Mouse (Mus musculus) C2C12 (cell line): ENCODE data around the gene Anxa1. TPM values are rescaled to one million over a fixed set of nuclear protein-coding genes. Genes with fewer than 3 reads are reported as not detected.

ENCODE experiments used
- H3K27me3 ChIP-seq: one replicate; pipeline ENCODE4 v1.6.1; 2011; ENCODE audit not compliant: control insufficient read depth, insufficient read depth, insufficient read length
- H3K36me3 ChIP-seq: one replicate; pipeline ENCODE4 v1.6.1; 2011; ENCODE audit not compliant: control insufficient read depth, insufficient read depth
- H3K4me3 ChIP-seq: one replicate; pipeline ENCODE4 v1.5.1; 2011; ENCODE audit warnings: mild to moderate bottlenecking, control low read depth; ENCODE audit not compliant: poor library complexity, insufficient read depth, severe bottlenecking
- H3K79me2 ChIP-seq: one replicate; pipeline ENCODE4 v1.6.1; 2011; ENCODE audit not compliant: control insufficient read depth, insufficient read depth
- H3K79me3 ChIP-seq: one replicate; pipeline ENCODE4 v1.6.1; 2011; ENCODE audit warnings: low read depth, control low read depth
- H3ac ChIP-seq: one replicate; pipeline ENCODE3; 2011; ENCODE audit warnings: low read depth; ENCODE audit not compliant: control insufficient read depth, insufficient read length
- CEBPB ChIP-seq: IDR thresholded peaks from one replicate; pipeline ENCODE4 v1.6.1; 2011; ENCODE audit warnings: low read depth, mild to moderate bottlenecking, control low read depth, moderate library complexity
- CTCF ChIP-seq: IDR thresholded peaks from one replicate; pipeline ENCODE4 v1.5.1; 2011; ENCODE audit not compliant: control insufficient read depth, insufficient read depth, insufficient read length
- FOSL1 ChIP-seq: IDR thresholded peaks from one replicate; pipeline ENCODE4 v1.8.0; 2011; ENCODE audit warnings: mild to moderate bottlenecking, low read length; ENCODE audit not compliant: poor library complexity, insufficient read depth, severe bottlenecking
- MAX ChIP-seq: IDR thresholded peaks from one replicate; pipeline ENCODE4 v1.6.1; 2011; ENCODE audit warnings: mild to moderate bottlenecking, control low read depth
- MYOD1 ChIP-seq: IDR thresholded peaks from one replicate; pipeline ENCODE4 v1.6.1; 2011; ENCODE audit warnings: low read depth; ENCODE audit not compliant: control insufficient read depth, insufficient read length
- MYOG ChIP-seq: IDR thresholded peaks from one replicate; pipeline ENCODE4 v1.6.1; 2011; ENCODE audit not compliant: control insufficient read depth, insufficient read length; ENCODE audit errors: extremely low read depth
- USF1 ChIP-seq: IDR thresholded peaks from one replicate; pipeline ENCODE4 v1.6.1; 2011; ENCODE audit warnings: low read depth, mild to moderate bottlenecking, control low read depth, moderate library complexity
- polyA plus RNA-seq: library from polyadenylated mRNA; unstranded; fragments of >200 nt; fragmentation: generic; extraction: Trizol; gene quantifications from one replicate; pipeline ENCODE4 v1.2.1, GENCODE M21; 2012; ENCODE audit warnings: missing spikeins

Gene Anxa1
- polyA plus RNA-seq, 1 experiment, result 402 TPM

- Histone ChIP-seq H3ac (no peak overlapping the region), H3K79me3 (no peaks in the 10 kb centered on the region), H3K36me3 (no peaks in the 10 kb centered on the region), H3K4me3 (no peak overlapping the region), H3K27me3 (no peaks in the 10 kb centered on the region), H3K79me2 (no peaks in the 10 kb centered on the region)
- TF ChIP-seq MYOG, result no peak
- no peak for TF ChIP-seq CTCF
- no peak for TF ChIP-seq FOSL1
- no peak for TF ChIP-seq CEBPB
- TF ChIP-seq MAX, result no peak
- TF ChIP-seq USF1, result no peak
- TF ChIP-seq MYOD1, result no peak
These were observed 11.2 kb upstream of the Anxa1 start for GRCm38 (mm10) chr19:20401961-20402360.

- Histone ChIP-seq H3K27me3 (no peaks in the 10 kb centered on the region), H3K79me2 (no peaks in the 10 kb centered on the region), H3K4me3 (no peak overlapping the region), H3K36me3 (no peaks in the 10 kb centered on the region), H3K79me3 (no peaks in the 10 kb centered on the region), H3ac (no peak overlapping the region)
- TF ChIP-seq USF1 (no peak), MYOG (no peak), CTCF (no peak), CEBPB (no peak), MYOD1 (no peak)
These were observed 8.4 kb upstream of the Anxa1 start for GRCm38 (mm10) chr19:20399187-20399586.

GRCm38 (mm10) chr19:20397092-20397491 is 6.3 kb upstream of the Anxa1 start:
- Histone ChIP-seq H3ac (no peak overlapping the region), H3K27me3 (no peaks in the 10 kb centered on the region), H3K36me3 (no peaks in the 10 kb centered on the region), H3K79me3 (peaks cover 1% of the 10 kb centered on the region), H3K79me2 (peaks cover 2% of the 10 kb centered on the region), H3K4me3 (no peak overlapping the region)
- TF ChIP-seq FOSL1 (no peak), CTCF (no peak), MYOD1 (no peak), USF1 (no peak), MYOG (no peak), MAX (no peak), CEBPB (no peak)

GRCm38 (mm10) chr19:20393556-20394274 is 3.0 kb upstream of the Anxa1 start:
- H3K36me3 ChIP-seq, result peaks cover 5% of the 10 kb centered on the region
- H3K27me3 ChIP-seq, result no peaks in the 10 kb centered on the region
- H3K4me3 ChIP-seq, result no peak overlapping the region
- no peak overlapping the region for H3ac ChIP-seq
- H3K79me2 ChIP-seq, result peaks cover 34% of the 10 kb centered on the region
- peaks cover 24% of the 10 kb centered on the region for H3K79me3 ChIP-seq
- TF ChIP-seq MYOD1 (peak; percentile 74), CTCF (no peak), MYOG (no peak), MAX (peak; percentile 94), CEBPB (no peak), USF1 (peak; percentile 80), FOSL1 (peak; percentile 96)

GRCm38 (mm10) chr19:20389723-20390122 is 1.0 kb downstream of the Anxa1 start:
- Histone ChIP-seq H3K79me2 (peaks cover 74% of the 10 kb centered on the region), H3ac (peak overlapping the region; percentile 57), H3K79me3 (peaks cover 63% of the 10 kb centered on the region), H3K27me3 (no peaks in the 10 kb centered on the region), H3K36me3 (peaks cover 43% of the 10 kb centered on the region), H3K4me3 (peak overlapping the region; percentile 77)
- TF ChIP-seq FOSL1 (no peak), MAX (no peak), CEBPB (no peak), CTCF (no peak), MYOG (no peak), MYOD1 (no peak), USF1 (no peak)

GRCm38 (mm10) chr19:20389245-20389644 is 1.5 kb downstream of the Anxa1 start:
- no peak for TF ChIP-seq CTCF
- TF ChIP-seq MAX, result no peak
- TF ChIP-seq CEBPB, result no peak
- TF ChIP-seq FOSL1, result no peak
- no peak for TF ChIP-seq MYOG
- TF ChIP-seq MYOD1, result no peak
- no peak for TF ChIP-seq USF1
- peaks cover 63% of the 10 kb centered on the region for H3K79me3 ChIP-seq
- peak overlapping the region; percentile 77 for H3K4me3 ChIP-seq
- peaks cover 48% of the 10 kb centered on the region for H3K36me3 ChIP-seq
- peak overlapping the region; percentile 71 for H3ac ChIP-seq
- H3K27me3 ChIP-seq, result no peaks in the 10 kb centered on the region
- peaks cover 78% of the 10 kb centered on the region for H3K79me2 ChIP-seq
